Mouse (Mus musculus) CH12F3 (cell line): ENCODE measurements at regions not wholly inside any gene's neighbourhood (a gene's known extent, or its start where the extent isn't known, plus 50 kb on each side); places are given as distances from the start of the nearest gene placed in this dataset.

Source experiments
- in situ Hi-C: fragments of 300-500 bp; cut with MboI; formaldehyde crosslinking; loops from 2 replicates; pipeline ENCODE4 v1.14.3; 2020; ENCODE audit warnings: low sequenced_read_pairs

DNA sequence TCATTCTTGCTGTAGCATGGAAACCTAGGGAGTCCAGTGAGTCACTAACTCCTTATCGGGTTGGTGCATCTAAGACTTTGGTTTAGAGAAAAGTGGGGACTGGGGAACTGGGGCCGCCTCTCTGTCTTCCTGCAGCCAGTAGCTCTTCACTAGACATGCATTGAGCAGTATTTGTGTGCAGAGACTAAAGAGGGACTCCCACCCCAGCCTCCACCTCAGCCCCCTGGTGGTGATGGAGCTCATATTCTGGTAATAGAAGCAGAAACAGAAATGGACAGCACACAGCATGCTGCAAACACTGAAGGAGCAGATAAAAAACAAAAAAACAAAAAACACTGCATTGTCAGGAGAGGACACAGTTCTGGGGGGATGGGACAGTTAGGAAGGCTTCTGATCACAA lies 73.3 kb upstream of the Mgme1 start:
- in situ Hi-C loops, result no loop called here

DNA sequence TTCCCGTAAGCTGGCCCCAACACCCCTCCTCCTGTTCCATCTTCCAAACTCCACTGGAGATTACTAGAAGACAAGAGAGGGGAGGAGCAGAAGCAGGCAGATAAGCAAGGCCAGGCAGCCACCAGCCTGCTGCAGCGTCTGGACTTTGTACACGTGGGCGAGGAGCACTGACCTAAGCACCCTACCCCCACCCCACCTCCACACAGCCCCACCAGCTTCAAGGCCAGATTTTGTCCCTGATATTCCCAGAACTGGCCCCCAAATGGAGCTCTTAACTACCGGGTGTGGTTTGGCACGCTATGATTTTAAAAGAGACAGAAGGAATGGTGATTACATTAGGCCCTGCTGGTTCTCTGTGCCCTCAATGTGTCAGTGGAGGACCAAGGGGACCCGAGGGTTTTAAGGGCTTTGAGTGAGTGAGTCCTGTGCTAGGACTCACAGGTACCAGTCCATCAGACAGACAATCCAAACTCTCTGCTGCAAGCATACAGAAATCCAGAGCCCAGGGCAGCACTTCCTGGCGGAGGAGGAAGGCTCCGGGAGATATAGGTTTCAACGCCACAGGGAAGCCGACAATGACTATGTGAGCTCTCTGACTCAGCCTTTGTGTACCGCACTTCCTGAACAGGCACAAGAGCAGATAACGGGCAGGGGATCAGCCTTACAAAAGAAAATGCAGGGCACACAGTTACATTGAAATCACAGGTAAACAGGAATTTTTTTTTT lies 72.0 kb upstream of the Mgme1 start:
- in situ Hi-C loops, result no loop called here
